Mouse (Mus musculus) G1E (cell line): ENCODE data around the gene Cnot3.

Experiments
- CTCF ChIP-seq: IDR thresholded peaks from 2 replicates; pipeline ENCODE4 v1.5.1; 2012; ENCODE audit warnings: low read depth, low read length, inconsistent platforms, mixed read lengths
- GATA1 ChIP-seq: IDR thresholded peaks from 2 replicates; pipeline ENCODE4 v1.6.1; 2012; ENCODE audit warnings: borderline replicate concordance, low read length, inconsistent platforms, mixed read lengths

GRCm38 (mm10) chr7:3705911-3706310, 60.8 kb downstream of the Cnot3 start:
- TF ChIP-seq CTCF: no peak
- no peak for TF ChIP-seq GATA1
